Mouse (Mus musculus): ENCODE measurements around the gene Rxrb. TPM values are rescaled to one million over a fixed set of nuclear protein-coding genes. Genes with fewer than 3 reads are reported as not detected.

Rxrb gene
- polyA plus RNA-seq, 1 experiment: 45.8 TPM

DNA sequence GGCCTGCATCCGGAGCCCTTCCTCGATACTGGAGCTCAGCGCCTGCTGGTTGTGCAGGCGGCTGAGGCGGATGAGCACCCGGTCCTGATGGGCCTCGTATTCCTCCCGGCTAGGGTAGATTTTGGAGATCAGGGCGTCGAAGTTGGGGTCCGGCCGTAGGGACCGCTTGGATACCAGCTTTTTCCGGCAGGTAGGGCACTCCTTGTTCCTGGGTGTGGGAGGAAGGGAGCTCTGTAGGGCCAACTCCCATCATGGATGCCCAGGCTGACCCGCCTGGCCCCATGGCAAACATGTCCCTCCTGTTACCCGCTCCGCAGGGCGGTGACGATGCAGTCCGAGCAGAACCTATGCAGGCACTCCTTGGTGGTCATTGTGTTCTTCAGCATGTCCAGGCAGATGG, 8.6 kb upstream of the Rxrb start:
- no peaks in the 10 kb centered on the region for H3K27me3 ChIP-seq (ENCODE audit: control insufficient read depth, insufficient read depth, insufficient read length)
- no peak overlapping the region for H3K4me2 ChIP-seq (ENCODE audit: low read depth)
- no peak overlapping the region for H3K4me3 ChIP-seq
- H3K79me2 ChIP-seq (ENCODE audit: control insufficient read depth, insufficient read depth): no peaks in the 10 kb centered on the region
- H3K36me3 ChIP-seq (ENCODE audit: control insufficient read depth, insufficient read depth): no peaks in the 10 kb centered on the region
- TF ChIP-seq POLR2A (IDR thresholded peaks at IDR 0.05; ENCODE audit: insufficient read length, low read depth) (no peak), MYOG (IDR thresholded peaks at IDR 0.05; ENCODE audit: control insufficient read depth in 1 of 3, insufficient read depth in 1 of 3, insufficient read length in 2 of 3, low read depth in 2 of 3) (no peak)
- H3ac ChIP-seq (ENCODE audit: control insufficient read depth, insufficient read length): no peak overlapping the region

- Histone ChIP-seq H3K36me3 (ENCODE audit: control insufficient read depth, insufficient read depth) (peaks cover 6% of the 10 kb centered on the region), H3K4me2 (ENCODE audit: low read depth) (peak overlapping the region; percentile 86), H3ac (ENCODE audit: control insufficient read depth, insufficient read length) (peak overlapping the region; percentile 95), H3K27me3 (ENCODE audit: control insufficient read depth, insufficient read depth, insufficient read length) (no peaks in the 10 kb centered on the region), H3K4me3 (peak overlapping the region; percentile 51), H3K79me2 (ENCODE audit: control insufficient read depth, insufficient read depth) (no peaks in the 10 kb centered on the region)
- TF ChIP-seq CEBPB (IDR thresholded peaks at IDR 0.05; ENCODE audit: insufficient read depth, poor library complexity, severe bottlenecking) (no peak), MAX (IDR thresholded peaks at IDR 0.05; ENCODE audit: low read depth) (no peak), TCF3 (IDR thresholded peaks at IDR 0.05; ENCODE audit: insufficient read length, low read depth) (no peak), SRF (IDR thresholded peaks at IDR 0.05; ENCODE audit: control insufficient read depth, insufficient read length, low read depth) (no peak), USF1 (IDR thresholded peaks at IDR 0.05; ENCODE audit: low read depth) (no peak), E2F4 (IDR thresholded peaks at IDR 0.05; ENCODE audit: insufficient read depth) (no peak), MYOG (IDR thresholded peaks at IDR 0.05; ENCODE audit: control insufficient read depth in 1 of 3, insufficient read depth in 1 of 3, insufficient read length in 2 of 3, low read depth in 2 of 3) (no peak), MYOD1 (IDR thresholded peaks at IDR 0.05; ENCODE audit: control insufficient read depth in 1 of 3, insufficient read length in 2 of 3, low read depth in 2 of 3) (no peak), POLR2A (IDR thresholded peaks at IDR 0.05; ENCODE audit: insufficient read length, low read depth) (no peak), POLR2AphosphoS2 (IDR thresholded peaks at IDR 0.05; ENCODE audit: insufficient read length, low read depth) (no peak), REST (IDR thresholded peaks at IDR 0.05; ENCODE audit: insufficient read depth, insufficient read length) (no peak), TCF12 (IDR thresholded peaks at IDR 0.05; ENCODE audit: insufficient read depth, poor library complexity, severe bottlenecking) (no peak)
These were observed 7.9 kb upstream of the Rxrb start for GRCm38 (mm10) chr17:34023678-34024077.

- Histone ChIP-seq H3K36me3 (ENCODE audit: control insufficient read depth, insufficient read depth) (peaks cover 12% of the 10 kb centered on the region), H3K4me3 (peak within 1 kb of the TSS; percentile 51), H3K27me3 (ENCODE audit: control insufficient read depth, insufficient read depth, insufficient read length) (no peaks in the 10 kb centered on the region), H3K79me2 (ENCODE audit: control insufficient read depth, insufficient read depth) (peaks cover 4% of the 10 kb centered on the region), H3ac (ENCODE audit: control insufficient read depth, insufficient read length) (peak within 1 kb of the TSS; percentile 95), H3K4me2 (ENCODE audit: low read depth) (peak within 1 kb of the TSS; percentile 86)
- TF ChIP-seq TCF3 (IDR thresholded peaks at IDR 0.05; ENCODE audit: insufficient read length, low read depth) (no peak), POLR2AphosphoS2 (IDR thresholded peaks at IDR 0.05; ENCODE audit: insufficient read length, low read depth) (peak; percentile 98), USF1 (IDR thresholded peaks at IDR 0.05; ENCODE audit: low read depth) (no peak), MYOD1 (IDR thresholded peaks at IDR 0.05; ENCODE audit: control insufficient read depth in 1 of 3, insufficient read length in 2 of 3, low read depth in 2 of 3) (peak in 2 of 3 experiments; percentile 3 to 17), POLR2A (IDR thresholded peaks at IDR 0.05; ENCODE audit: insufficient read length, low read depth) (peak; percentile 97), CEBPB (IDR thresholded peaks at IDR 0.05; ENCODE audit: insufficient read depth, poor library complexity, severe bottlenecking) (no peak), SRF (IDR thresholded peaks at IDR 0.05; ENCODE audit: control insufficient read depth, insufficient read length, low read depth) (peak; percentile 45), MAX (IDR thresholded peaks at IDR 0.05; ENCODE audit: low read depth) (no peak), MYOG (IDR thresholded peaks at IDR 0.05; ENCODE audit: control insufficient read depth in 1 of 3, insufficient read depth in 1 of 3, insufficient read length in 2 of 3, low read depth in 2 of 3) (peak in 1 of 3 experiments; percentile 36), E2F4 (IDR thresholded peaks at IDR 0.05; ENCODE audit: insufficient read depth) (peak; percentile 32)
These were observed 7.2 kb upstream of the Rxrb start, which contains the start of gene Ring1 for GRCm38 (mm10) chr17:34024317-34024821. TSS of gene Ring1 (minus strand) at chr17:34024680.

GRCm38 (mm10) chr17:34024861-34025755, 6.5 kb upstream of the Rxrb start:
- Histone ChIP-seq H3K36me3 (ENCODE audit: control insufficient read depth, insufficient read depth) (peaks cover 12% of the 10 kb centered on the region), H3K4me2 (ENCODE audit: low read depth) (peak overlapping the region; percentile 86), H3K4me3 (peak overlapping the region; percentile 51), H3ac (ENCODE audit: control insufficient read depth, insufficient read length) (peak overlapping the region; percentile 95), H3K27me3 (ENCODE audit: control insufficient read depth, insufficient read depth, insufficient read length) (no peaks in the 10 kb centered on the region), H3K79me2 (ENCODE audit: control insufficient read depth, insufficient read depth) (peaks cover 11% of the 10 kb centered on the region)
- TF ChIP-seq USF1 (IDR thresholded peaks at IDR 0.05; ENCODE audit: low read depth) (no peak), POLR2AphosphoS2 (IDR thresholded peaks at IDR 0.05; ENCODE audit: insufficient read length, low read depth) (peak; percentile 74)

DNA sequence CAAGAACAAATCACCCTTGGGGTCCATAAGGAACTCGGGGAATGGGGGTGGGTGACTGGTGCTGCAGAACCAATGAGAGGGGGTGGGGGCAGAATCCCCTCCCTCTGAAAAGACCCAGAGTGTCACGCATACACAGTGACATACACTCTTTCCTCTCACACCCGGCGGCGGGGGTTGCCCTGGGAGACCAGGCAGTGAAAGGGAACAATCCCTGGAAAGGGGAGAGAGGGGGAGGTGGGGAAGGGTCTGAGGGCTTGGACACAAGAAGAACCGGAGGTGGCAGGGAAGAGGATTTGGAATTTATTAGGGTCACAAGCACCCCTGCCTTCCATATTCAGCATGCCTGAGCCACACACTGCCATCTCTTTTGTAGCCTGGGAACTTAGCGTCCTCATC, 5.9 kb upstream of the Rxrb start:
- TF ChIP-seq TCF3 (IDR thresholded peaks at IDR 0.05; ENCODE audit: insufficient read length, low read depth) (no peak), POLR2AphosphoS2 (IDR thresholded peaks at IDR 0.05; ENCODE audit: insufficient read length, low read depth) (peak; percentile 45)
- peak overlapping the region; percentile 86 for H3K4me2 ChIP-seq (ENCODE audit: low read depth)
- no peaks in the 10 kb centered on the region for H3K27me3 ChIP-seq (ENCODE audit: control insufficient read depth, insufficient read depth, insufficient read length)
- H3ac ChIP-seq (ENCODE audit: control insufficient read depth, insufficient read length): no peak overlapping the region
- peaks cover 17% of the 10 kb centered on the region for H3K79me2 ChIP-seq (ENCODE audit: control insufficient read depth, insufficient read depth)
- H3K4me3 ChIP-seq: peak overlapping the region; percentile 51
- peaks cover 12% of the 10 kb centered on the region for H3K36me3 ChIP-seq (ENCODE audit: control insufficient read depth, insufficient read depth)
